Mouse (Mus musculus) bone marrow, adult 2 months (tissue): Measurements from ENCODE around the gene Dazap1. TPM values are rescaled to one million over a fixed set of nuclear protein-coding genes. Genes with fewer than 3 reads are reported as not detected.

ENCODE experiments used
- H3K27ac ChIP-seq: fragments of 200-500 bp; 2 replicates; pipeline ENCODE4 v1.5.1; 2012; ENCODE audit warnings: low read depth, mild to moderate bottlenecking, control low read depth, inconsistent platforms, low read length; ENCODE audit not compliant: control insufficient read depth, poor library complexity, insufficient read depth
- H3K4me1 ChIP-seq: fragments of 200-500 bp; 2 replicates; pipeline ENCODE4 v1.6.1; 2011; ENCODE audit warnings: low read length; ENCODE audit not compliant: control insufficient read depth, insufficient read depth
- H3K4me3 ChIP-seq: fragments of 200-500 bp; replicated peaks from 2 replicates; pipeline ENCODE3; 2011; ENCODE audit warnings: mild to moderate bottlenecking, low read depth, low read length, control low read depth; ENCODE audit not compliant: control insufficient read depth
- CTCF ChIP-seq: fragments of 200-500 bp; IDR thresholded peaks from 2 replicates; pipeline ENCODE4 v1.5.1; 2011; ENCODE audit warnings: low read length, control low read depth; ENCODE audit not compliant: control insufficient read depth, insufficient read depth
- POLR2A ChIP-seq: fragments of 200-500 bp; IDR thresholded peaks from 2 replicates; pipeline ENCODE4 v1.6.1; 2011; ENCODE audit warnings: low read depth, mild to moderate bottlenecking, control low read depth, low read length, borderline replicate concordance; ENCODE audit not compliant: control insufficient read depth
- WGBS: fragments of 180-500 bp; shearing (Covaris S2); methylation state at CpG from one replicate; pipeline ENCODE4 v1.1.7; 2018; 5-methylcytosine and 5-hydroxymethylcytosine counted together
- polyA plus RNA-seq: library from polyadenylated mRNA; stranded (reverse); fragments of >200 nt; gene quantifications from 2 replicates; pipeline ENCODE4 v1.2.4, GENCODE M21; 2011; ENCODE audit warnings: low replicate concordance; ENCODE audit not compliant: missing spikeins, insufficient read depth, insufficient read length

Dazap1 gene
- polyA plus RNA-seq, 1 experiment, result 150 TPM

- Histone ChIP-seq H3K4me3 (no peak overlapping the region), H3K4me1 (peaks cover 12% of the 10 kb centered on the region), H3K27ac (peak overlapping the region; percentile 31)
- no peak for TF ChIP-seq CTCF
- TF ChIP-seq POLR2A, result no peak
- WGBS, result 21% methylated on average over 5 of the region's 5 CpGs
These were observed 10.0 kb downstream of the Dazap1 start for GRCm38 (mm10) chr10:80271186-80271843.

GRCm38 (mm10) chr10:80271870-80272585, 10.7 kb downstream of the Dazap1 start:
- no peak overlapping the region for H3K27ac ChIP-seq
- H3K4me1 ChIP-seq, result peaks cover 12% of the 10 kb centered on the region
- TF ChIP-seq CTCF (no peak), POLR2A (no peak)
- H3K4me3 ChIP-seq, result no peak overlapping the region
- WGBS, result 61% methylated on average over 8 of the region's 8 CpGs

GRCm38 (mm10) chr10:80273847-80274246, 12.6 kb downstream of the Dazap1 start:
- Histone ChIP-seq H3K27ac (no peak overlapping the region), H3K4me3 (no peak overlapping the region), H3K4me1 (peaks cover 12% of the 10 kb centered on the region)
- TF ChIP-seq POLR2A (no peak), CTCF (no peak)
- WGBS, result 81% methylated on average over 3 of the region's 3 CpGs

- Histone ChIP-seq H3K4me1 (peaks cover 2% of the 10 kb centered on the region), H3K4me3 (no peak overlapping the region), H3K27ac (no peak overlapping the region)
- TF ChIP-seq POLR2A (no peak), CTCF (no peak)
- WGBS, result 73% methylated on average over 5 of the region's 5 CpGs
These were observed 15.0 kb downstream of the Dazap1 start for GRCm38 (mm10) chr10:80276238-80276637.

- Histone ChIP-seq H3K27ac (no peak overlapping the region), H3K4me3 (no peak overlapping the region), H3K4me1 (no peaks in the 10 kb centered on the region; the same call in 1 of the 2 replicates)
- WGBS, result 92% methylated on average over 9 of the region's 9 CpGs
- TF ChIP-seq CTCF, result no peak
These were observed 17.1 kb downstream of the Dazap1 start for GRCm38 (mm10) chr10:80278390-80278789.

GRCm38 (mm10) chr10:80279273-80279672, 18.0 kb downstream of the Dazap1 start:
- Histone ChIP-seq H3K4me1 (no peaks in the 10 kb centered on the region; the same call in 1 of the 2 replicates), H3K4me3 (no peak overlapping the region), H3K27ac (no peak overlapping the region; the same call in 1 of the 2 replicates)
- 87% methylated on average over 12 of the region's 12 CpGs for WGBS
- TF ChIP-seq CTCF, result no peak
- TF ChIP-seq POLR2A, result no peak

GRCm38 (mm10) chr10:80281304-80281703, 20.0 kb downstream of the Dazap1 start:
- Histone ChIP-seq H3K4me3 (no peak overlapping the region), H3K4me1 (no peaks in the 10 kb centered on the region; the same call in 1 of the 2 replicates), H3K27ac (peak overlapping the region; percentile 31; the same call in 1 of the 2 replicates)
- TF ChIP-seq POLR2A (no peak), CTCF (no peak)
- WGBS, result 88% methylated on average over 7 of the region's 7 CpGs

- 45% methylated on average over 8 of the region's 8 CpGs for WGBS
These were observed 20.7 kb downstream of the Dazap1 start for GRCm38 (mm10) chr10:80281921-80282371.

More at GRCm38 (mm10) chr10:80281921-80282371, 20.7 kb downstream of the Dazap1 start:
- Histone ChIP-seq H3K4me1 (no peaks in the 10 kb centered on the region; the same call in 1 of the 2 replicates), H3K27ac (peak overlapping the region; percentile 31), H3K4me3 (no peak overlapping the region)
- TF ChIP-seq POLR2A (no peak), CTCF (no peak)
